Mouse (Mus musculus): ENCODE results near the gene Znrd1.

GRCm38 (mm10) chr17:36973271-36973787, 15.0 kb upstream of the Znrd1 start:
- no peak for TF ChIP-seq CTCF (IDR thresholded peaks at IDR 0.05; ENCODE audit: insufficient read depth, low read depth, low read length)
- TF ChIP-seq POLR2A (IDR thresholded peaks at IDR 0.05; ENCODE audit: insufficient read depth, low read depth, low read length): no peak
